Mouse (Mus musculus): Measurements from ENCODE around the gene Ghdc.
A peak's percentile ranks its signal among the peaks of the same experiment; 100 is the strongest.

Gene Ghdc

DNA sequence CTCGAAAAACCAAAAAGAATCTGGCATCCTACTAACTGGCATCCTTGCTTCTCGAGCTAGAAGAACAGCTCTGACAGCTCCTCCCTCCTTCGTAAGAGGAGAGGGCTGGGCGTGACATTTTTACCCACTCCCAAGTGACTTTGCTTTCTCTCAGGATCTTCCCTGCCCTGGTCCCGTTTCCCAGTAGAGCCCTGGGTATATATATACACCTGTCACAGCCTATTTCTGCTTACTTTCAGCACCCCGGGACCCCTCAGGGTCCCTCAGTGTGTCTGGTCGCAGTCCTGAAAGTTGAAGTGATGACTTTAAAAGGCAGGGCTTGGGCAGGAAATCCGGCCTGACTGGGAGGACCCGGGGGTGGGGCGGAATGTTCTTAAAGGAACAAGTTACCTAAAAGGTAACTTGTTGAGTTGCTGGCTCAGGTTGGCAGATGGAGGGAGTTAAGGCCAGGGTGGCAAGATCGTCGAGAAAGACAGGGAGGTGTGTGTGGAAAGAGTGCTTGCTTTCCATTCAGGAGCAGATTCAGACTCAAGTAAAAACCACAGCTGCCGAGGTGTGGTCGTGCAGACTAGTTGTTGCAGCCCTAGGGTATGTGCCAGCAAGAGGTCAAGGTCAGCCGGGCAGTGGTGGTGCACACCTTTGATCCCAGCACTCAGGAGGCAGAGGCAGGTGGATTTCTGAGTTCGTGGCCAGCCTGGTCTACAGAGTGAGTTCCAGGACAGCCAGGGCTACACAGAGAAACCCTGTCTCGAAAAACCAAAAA, at the start of gene Ghdc:
Ghdc (minus strand) TSS at position 312 of the 763 bp plus-strand sequence.
- peak; percentile 79 for DNase-seq (ENCODE audit: low spot score)

DNA sequence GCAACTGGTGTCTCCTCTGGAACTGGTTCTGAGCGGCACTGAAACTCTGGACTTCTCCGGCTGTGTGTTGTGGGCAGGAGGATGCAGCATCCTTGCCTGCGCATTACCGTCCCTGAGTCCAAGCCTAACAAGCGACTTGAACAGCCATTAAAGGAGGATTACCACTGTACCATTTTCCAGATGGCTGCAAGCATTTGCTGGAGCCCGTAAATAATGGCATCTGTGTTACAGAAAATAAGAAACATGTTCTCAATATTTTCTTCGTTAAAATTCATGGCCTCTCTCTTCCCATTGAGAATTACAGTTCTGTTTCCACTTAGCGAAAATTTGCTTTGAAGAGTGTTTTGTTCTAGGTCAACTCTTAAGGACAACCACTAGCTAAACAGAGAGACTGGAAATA, 49.3 kb upstream of the Ghdc start:
- no peak for DNase-seq (ENCODE audit: low spot score)

DNA sequence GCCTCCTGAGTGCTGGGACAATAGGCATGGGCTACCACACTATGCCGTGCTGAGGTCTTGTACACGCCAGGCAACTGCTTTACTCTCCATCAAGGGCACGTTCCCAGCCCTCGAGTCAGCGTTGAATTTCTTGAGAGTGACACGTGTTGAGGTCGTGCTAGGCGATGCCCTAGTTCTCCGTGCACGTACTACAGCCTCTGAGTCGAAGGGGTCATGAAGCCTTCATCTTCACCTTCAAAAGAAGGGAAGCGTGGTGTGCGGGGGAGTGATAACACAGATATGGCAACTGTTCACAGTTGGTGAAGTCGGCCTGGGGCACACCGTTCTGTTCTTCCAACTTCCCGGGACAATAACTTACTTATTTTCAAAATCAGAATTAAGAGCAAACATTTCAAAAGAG, 48.9 kb upstream of the Ghdc start:
- DNase-seq (ENCODE audit: low spot score) = no peak

DNA sequence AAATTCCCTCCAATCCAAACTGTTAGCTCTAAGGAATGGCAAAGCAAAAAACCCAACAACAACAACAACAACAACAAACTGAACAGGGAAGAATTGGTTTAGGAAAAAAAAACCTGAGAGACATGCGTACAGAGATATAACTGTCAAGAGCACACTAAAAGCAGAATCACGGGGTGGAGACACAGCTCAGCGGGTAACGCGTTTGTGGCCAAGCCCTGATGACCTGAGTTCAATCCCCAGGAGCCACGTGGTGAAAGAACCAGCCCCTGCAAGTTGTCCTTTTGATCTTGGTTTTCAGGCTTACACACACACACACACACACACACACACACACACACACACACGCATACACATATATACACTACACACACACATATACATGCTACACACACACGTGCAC, 48.3 kb upstream of the Ghdc start:
- no peak for DNase-seq (ENCODE audit: low spot score)

DNA sequence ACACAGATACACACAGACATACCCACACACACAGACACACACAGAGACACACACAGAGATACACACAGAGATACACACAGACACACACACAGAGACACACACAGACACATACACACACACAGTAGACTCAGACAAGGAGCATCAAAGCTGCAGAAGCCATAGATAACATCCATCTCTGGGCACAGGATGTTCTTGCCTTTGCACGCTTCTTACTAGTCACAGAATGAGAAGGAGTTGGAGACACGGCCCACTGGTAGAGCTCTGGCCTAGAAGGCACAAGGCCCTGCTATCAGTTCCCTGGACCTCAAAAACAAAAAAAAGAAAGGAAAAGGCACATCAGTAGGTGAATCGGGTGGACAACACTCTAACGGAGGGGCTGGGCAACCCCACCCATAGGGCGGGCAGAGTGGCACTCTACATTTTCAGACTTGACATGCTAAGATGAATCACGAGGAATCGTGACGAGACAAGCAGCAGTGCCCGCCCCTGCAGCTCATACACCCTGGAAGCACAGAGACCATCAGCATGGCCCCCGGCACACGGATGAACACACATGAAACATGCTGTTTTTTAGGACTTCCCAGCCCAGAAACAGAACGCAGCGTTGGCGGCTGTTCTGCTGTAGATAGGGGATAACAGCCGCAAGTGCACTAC, 47.7 kb upstream of the Ghdc start:
- no peak for DNase-seq (ENCODE audit: low spot score)

GRCm38 (mm10) chr11:100817311-100817710, 46.6 kb upstream of the Ghdc start:
- no peak for DNase-seq (ENCODE audit: low spot score)

DNA sequence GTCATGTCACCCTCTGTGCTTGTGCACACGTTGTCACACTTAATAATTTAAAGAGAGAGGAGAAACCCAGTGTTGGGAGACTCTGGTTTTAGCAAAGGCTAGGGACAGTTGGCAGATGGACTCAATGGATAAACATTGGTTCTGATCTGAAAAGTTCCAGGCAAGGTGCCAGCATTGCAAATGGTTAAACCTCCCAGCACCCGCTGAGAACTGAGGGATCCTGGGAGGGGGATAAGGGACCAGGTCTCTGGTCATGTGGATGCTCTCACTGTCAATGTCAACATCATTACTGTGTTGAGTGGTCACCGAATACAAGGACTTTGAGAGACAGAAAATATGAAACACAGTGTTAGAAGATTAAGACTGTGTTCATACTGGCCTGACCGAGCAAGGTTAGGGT, 46.0 kb upstream of the Ghdc start:
- DNase-seq (ENCODE audit: low spot score) = no peak

- DNase-seq (ENCODE audit: low spot score) = no peak
Measured at GRCm38 (mm10) chr11:100816342-100816741, 45.6 kb upstream of the Ghdc start.

DNA sequence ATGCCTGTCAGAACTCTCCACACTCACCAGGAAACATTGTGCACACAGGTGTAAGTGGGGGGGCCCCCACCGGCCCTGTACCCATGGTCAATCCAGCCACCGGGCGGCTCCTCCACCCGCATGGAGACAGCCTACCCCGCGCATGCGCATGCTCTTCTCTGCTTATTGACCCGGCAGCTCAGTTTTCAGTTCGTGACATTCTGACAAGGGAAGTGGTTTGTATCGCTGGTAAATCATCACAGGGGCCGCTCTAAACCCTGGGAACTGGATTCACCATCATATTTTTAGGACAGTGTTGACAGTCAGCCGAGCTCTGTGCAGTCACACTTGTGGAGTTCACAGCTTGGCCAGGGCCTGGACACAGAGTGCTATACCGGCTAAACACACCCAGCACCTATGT, 43.7 kb upstream of the Ghdc start:
- peak; percentile 50 for DNase-seq (ENCODE audit: low spot score)

DNA sequence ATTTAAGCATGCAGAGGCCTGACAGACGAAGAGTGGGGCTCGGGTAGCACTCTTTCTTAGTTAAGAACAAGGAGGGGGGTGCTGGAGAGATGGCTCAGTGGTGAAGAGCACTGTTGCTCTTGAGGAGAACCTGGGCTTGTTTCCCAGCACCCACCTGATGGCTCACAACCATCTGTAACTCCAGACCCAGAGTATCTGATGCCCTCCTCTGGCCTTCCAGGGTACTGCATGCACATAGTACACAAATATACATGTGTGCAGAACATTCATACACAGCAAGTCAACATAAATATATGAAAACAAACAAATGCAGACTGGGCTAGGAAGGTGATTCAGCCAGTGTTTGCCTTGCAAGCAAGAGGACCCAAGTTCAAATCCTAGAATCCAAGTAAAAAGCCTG, 40.4 kb upstream of the Ghdc start:
- DNase-seq (ENCODE audit: low spot score) = no peak

- DNase-seq (ENCODE audit: low spot score) = no peak
Measured at GRCm38 (mm10) chr11:100810516-100810915, 39.8 kb upstream of the Ghdc start.

DNA sequence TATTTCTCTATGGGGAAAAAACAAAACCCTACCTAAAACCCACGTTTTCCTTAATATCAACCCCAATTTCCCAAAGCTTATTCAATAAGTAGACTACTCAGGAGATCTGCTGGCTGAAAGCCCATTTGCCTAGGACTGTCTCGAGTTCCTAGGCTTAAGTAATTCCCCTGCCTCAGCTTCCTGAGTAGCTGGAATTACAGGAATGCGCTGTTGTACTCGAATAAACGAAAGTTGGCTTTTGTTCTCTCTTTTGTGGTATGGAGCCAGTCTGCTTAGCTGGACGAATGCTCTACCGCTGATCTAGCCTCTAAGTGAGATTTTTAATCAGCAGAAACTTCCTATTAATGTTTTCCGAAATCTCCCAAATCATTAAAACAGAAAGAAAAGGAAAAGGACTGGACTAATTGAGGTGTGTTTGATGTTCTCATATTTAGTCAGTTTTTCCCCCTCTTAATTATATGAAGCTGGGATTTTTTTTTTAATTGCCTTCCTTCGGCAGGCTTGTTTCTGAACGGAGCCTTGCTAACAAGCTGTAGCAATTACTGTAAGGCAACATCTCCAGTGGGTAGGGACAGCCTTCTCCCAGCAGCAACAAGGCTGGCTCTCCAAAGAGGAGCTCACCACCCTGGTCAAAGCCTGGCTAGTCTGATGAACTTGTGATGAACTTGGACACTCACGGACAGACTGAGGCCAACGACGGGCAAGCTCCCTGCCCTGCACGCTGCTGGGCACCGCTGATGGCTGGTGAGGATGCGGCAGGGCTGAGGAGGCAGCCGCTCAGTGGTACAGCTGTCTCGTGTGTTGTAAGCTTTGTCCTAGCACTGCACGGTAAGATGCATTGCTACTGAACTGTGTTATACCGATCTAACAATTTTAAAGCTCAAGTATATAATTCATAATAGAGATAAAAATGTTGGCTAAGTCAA, 35.9 kb upstream of the Ghdc start:
- no peak for DNase-seq (ENCODE audit: low spot score)

- no peak for DNase-seq (ENCODE audit: low spot score)
Measured at GRCm38 (mm10) chr11:100805535-100805934, 34.8 kb upstream of the Ghdc start.

DNA sequence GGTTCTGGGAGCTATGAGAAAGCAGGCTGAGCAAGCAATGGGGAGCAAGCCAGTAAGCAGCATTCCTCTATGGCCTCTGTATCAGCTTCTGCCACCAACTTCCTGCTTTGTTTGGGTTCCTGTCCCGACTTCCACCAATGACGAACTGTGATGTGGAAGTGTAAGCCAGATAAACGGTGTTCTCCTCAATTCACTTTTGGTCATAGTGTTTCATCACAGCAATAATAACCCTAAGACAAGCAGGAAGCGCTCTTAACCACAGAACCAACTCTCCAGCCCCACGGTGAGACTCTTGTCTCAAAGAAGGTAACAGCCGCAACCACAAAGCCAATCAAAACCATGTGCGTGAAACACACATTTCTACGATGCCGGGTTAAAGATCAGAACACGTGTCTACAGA, 33.7 kb upstream of the Ghdc start:
- no peak for DNase-seq (ENCODE audit: low spot score)

DNA sequence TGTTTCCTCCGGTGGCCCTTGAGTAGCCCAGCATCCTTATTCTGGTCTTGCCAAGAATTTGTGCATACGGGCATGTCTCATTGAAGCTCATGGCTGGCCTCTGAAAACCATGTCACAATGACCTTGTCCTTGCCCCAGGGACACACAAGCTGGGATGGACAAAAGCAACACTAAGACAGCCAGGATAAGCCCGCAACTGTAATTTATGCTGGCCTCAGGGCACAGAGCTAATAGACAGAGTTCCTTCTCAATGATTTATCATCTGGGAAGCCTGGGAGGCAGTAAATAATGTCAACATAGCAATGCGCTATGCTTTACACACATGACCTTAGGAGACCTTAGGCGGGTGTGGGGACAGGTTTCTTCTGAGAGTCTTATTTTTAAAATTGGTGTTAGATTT, 28.7 kb upstream of the Ghdc start:
- no peak for DNase-seq (ENCODE audit: low spot score)

- no peak for DNase-seq (ENCODE audit: low spot score)
Measured at GRCm38 (mm10) chr11:100796585-100796984, 25.8 kb upstream of the Ghdc start.

DNA sequence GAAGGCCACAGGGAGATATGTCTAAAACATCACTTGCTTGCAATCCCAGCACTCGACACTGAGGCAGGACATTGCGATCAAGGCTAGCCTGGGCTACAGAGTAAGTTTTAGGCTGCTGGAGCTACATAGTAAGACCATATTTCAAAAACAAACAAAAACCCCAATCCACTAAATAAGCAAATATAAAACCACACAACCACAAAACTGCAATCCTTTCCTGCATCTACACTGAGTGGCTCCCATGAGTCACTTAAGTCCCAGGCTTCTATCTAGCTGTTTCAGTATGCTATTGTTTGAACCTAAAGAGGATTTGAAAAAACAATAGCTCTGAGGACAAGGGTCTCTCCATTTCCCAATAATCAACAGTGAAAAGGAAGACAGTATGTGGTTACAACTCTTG, 24.6 kb upstream of the Ghdc start:
- DNase-seq (ENCODE audit: low spot score) = no peak

GRCm38 (mm10) chr11:100791457-100792049, 20.8 kb upstream of the Ghdc start:
- no peak for DNase-seq (ENCODE audit: low spot score)

GRCm38 (mm10) chr11:100790644-100791043, 19.9 kb upstream of the Ghdc start:
- peak; percentile 56 for DNase-seq (ENCODE audit: low spot score)

DNA sequence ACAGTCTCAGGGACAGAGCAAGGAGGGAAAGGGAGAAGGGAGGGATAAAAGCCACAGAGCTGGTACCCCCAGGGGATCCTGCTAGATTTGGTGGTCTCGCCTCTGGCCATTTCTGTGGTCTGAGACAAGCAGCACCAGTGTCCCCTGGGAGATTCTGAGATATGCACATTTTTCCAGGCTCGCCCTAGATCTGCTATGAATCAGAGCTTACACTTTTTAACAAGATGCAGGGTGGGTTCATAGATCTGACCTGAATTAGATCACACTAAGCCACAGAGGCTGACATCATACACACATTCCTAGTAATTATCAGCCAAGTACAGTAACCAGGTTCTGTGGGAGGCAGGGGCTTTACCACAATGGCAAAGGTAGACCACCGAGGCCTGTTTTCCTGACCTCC, 18.9 kb upstream of the Ghdc start:
- no peak for DNase-seq (ENCODE audit: low spot score)

DNA sequence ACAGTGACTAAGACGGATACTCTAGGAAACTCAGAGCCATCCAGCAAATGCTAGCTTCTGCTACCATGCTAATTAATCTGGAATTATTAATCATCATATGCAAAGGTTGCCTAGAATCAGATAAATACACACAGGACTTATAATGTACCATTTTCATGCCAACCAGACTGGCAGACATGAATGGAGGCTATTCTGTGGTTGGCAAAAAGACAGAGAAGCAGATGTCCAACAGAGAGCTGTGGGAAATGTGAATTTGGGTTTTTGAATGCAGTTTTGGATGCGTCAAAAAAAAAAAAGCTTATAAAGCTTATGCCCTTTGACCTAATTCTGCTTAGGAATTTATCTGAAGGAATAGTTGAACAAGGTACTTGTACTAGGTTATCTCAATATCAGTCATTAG, 15.0 kb upstream of the Ghdc start:
- no peak for DNase-seq (ENCODE audit: low spot score)

DNA sequence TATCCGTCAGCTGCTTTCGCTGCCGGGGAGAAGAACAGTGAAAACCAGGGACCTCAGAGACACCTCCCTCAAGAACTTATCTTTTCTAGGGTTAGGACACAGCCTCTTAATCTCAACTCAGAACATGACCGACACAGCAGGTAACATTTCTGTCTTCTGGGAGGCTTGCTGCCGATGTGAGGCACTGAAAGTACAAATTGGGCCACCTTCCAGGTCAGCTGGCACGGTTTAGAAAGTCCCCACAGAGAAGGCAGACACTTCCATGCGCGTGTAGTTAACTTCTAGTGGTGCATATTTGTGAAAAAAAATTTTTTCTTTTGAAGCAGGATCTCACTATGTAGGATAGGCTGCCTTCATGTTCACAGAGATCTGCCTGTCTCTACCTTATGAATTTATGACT, 13.5 kb upstream of the Ghdc start:
- DNase-seq (ENCODE audit: low spot score) = no peak
